Mouse (Mus musculus): ENCODE results near the gene Abcd3. TPM values are rescaled to one million over a fixed set of nuclear protein-coding genes. Genes with fewer than 3 reads are reported as not detected.

The Abcd3 gene
- total RNA-seq, 2 experiments from 2014 or later: 53.3 to 54.7 TPM

GRCm38 (mm10) chr3:121718679-121719078 lies 96.4 kb downstream of the Abcd3 start:
- no peak for DNase-seq (ENCODE audit: low spot score in 2 of 2)
- intact Hi-C loops (cut with DNase I): no loop called here

DNA sequence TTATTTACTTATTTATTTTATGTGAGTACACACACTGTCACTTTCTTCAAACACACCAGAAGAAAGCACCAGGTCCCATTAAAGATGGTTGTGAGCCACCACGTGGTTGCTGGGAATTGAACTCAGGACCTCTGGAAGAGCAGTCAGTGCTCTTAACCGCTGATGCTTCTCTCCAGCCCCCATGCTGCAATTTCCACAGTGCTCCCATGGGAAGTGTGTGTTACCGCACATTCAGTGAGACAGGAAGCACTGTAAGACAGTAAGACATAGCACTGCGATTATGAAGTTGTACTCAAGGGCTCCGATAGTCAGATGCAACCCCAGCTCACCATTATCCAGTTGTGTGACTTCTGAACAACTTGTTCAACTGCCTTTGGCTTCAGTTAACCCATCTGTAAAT lies 98.6 kb downstream of the Abcd3 start:
- intact Hi-C loops (cut with DNase I): no loop called here

DNA sequence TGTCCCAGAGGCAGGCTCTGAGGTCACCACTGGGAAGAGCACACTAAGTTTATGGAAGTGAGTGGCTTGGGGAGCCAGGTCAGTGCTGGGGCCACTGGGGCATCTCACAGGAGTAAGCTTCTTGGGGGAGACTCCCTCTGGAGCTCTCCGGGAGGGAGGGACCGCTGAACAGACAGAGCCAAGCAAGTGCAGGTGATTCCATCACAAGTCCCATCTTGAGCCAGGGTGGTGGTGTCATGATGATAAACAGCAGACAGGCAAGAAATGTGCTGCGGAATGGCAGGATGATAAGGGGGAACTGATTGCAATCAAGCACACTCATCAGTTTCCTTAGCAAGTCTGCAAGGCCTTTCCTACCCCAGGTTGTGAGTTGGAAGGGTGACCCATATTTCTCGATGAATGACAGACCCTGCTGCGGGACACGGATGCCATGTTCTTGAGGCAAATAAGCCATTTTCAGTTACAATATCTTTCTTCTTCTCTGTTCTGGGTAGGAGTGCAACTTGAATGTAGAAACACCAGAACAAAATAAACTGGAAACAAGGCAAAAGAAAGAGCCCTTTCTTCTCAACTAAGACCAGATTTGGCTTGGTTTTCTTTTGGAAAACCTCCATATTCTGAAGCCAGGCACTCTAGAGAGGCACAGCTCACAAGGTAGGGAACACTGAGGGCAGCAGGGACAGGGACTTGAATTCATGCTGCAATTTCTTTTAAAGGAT lies 99.2 kb downstream of the Abcd3 start:
- intact Hi-C loops (cut with DNase I): no loop called here
- peak in 1 of 2 experiments; percentile 53 for DNase-seq (ENCODE audit: low spot score in 2 of 2)

More for the DNA sequence above, 98.6 kb downstream of the Abcd3 start:
- no peak for DNase-seq (ENCODE audit: low spot score in 2 of 2)

- intact Hi-C loops (cut with DNase I): no loop called here
Observed at GRCm38 (mm10) chr3:121715336-121715735, 99.8 kb downstream of the Abcd3 start.

DNA sequence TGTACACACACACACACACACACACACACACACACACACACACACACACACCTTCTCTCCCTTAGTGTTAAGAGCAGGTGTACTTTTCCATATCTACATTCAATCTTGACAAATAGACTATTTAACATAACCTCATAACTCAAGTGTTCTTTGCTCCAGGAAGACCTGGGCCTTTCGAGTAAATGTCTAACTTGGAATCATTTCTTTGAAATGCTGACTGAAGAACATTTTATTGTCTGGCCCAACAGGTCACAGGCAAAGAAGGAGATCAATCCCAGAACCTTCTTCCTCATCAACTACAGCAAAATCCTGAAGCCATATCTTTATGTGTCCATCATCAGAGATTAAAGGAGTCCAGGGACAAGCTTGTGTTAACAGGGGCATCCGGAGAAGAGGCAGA lies 100.6 kb downstream of the Abcd3 start:
- intact Hi-C loops (cut with DNase I): no loop called here
- no peak for DNase-seq (ENCODE audit: low spot score in 2 of 2)

More at GRCm38 (mm10) chr3:121715336-121715735, 99.8 kb downstream of the Abcd3 start:
- no peak for DNase-seq (ENCODE audit: low spot score in 2 of 2)

DNA sequence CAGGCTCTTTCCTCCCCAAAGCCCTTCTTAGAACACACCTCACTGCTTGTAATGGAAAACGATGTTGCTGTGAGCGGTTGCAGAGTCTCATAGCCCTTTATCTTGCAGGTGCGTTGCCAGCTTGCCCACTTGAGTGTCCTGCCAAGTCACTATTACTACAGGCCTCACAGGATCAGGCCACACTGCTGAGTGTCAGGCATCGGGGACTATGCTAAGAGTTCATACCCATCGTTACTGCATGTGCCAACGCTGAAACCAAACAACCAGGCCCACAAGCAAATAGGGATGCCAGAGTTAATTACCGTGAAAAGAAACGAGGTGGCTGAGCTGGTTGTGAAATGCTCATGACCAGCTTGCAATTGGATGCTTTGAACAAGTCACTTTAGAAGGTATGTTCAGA lies 101.3 kb downstream of the Abcd3 start:
- intact Hi-C loops (cut with DNase I): no loop called here
- no peak for DNase-seq (ENCODE audit: low spot score in 2 of 2)

DNA sequence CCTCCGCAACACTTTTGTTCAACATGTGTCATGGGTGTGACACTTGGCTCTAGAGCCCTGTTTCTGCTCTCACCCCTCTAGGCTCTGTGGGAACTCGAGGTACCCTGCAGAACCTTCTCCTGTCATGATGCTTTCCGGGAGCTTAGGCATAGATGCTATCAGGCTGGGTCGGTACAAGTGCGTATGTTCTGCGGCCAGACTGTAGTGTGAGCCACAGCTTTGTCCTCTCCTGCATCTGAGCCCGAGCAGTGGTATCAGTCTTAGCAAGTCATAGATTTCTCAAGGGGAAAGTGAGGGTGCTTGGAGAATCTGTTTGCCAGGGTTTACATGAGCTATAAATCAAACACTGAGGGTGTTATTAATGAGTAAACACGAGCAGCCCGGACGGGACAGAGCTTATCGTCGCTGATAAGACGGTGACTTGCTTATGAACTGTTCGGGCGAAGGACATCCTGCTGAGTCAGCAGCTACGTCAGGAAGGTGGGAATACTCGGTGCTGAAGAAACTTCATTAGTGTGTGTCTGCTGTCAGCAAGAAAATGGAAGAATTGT lies 101.9 kb downstream of the Abcd3 start:
- intact Hi-C loops (cut with DNase I): no loop called here
- no peak for DNase-seq (ENCODE audit: low spot score in 2 of 2)

GRCm38 (mm10) chr3:121712222-121712621 lies 102.9 kb downstream of the Abcd3 start:
- intact Hi-C loops (cut with DNase I): no loop called here
- DNase-seq (ENCODE audit: low spot score in 2 of 2): no peak

DNA sequence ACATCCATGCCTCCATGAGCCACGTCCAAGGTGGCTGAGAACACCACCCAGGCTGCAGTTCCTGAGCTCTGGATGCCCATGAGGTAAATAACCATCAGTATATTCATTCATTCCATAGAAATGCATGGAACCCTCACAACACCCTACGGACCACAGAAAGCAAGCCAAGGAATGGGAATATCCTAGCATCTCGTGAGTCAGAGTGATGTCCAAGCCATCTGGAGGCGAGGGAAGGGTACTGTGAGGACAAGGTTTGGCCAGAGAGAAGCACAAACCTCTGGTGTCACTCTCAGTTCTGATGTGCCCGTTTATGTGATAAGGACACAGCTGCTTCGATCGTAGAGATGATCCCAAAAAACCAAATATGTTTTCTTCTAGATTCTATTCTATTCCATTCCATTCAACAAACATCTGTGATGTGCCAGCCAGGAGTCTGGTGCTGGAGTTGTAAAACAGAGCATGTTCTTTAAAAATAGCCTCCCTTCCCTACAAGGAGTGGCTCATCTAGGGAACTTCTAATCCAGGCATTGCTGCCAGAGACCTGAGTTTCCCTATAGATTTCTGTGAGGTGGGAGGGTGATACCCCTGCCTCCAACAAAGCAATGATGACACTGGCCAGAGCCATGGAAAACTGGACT lies 104.1 kb downstream of the Abcd3 start:
- intact Hi-C loops (cut with DNase I): no loop called here

More for the DNA sequence above, 104.1 kb downstream of the Abcd3 start:
- DNase-seq (ENCODE audit: low spot score in 2 of 2): peak in 1 of 2 experiments; percentile 57

Other genes starting within 250 kb of the Abcd3 start
- gene 4930432M17Rik, start 144.5 kb downstream of the Abcd3 start, total RNA-seq (2021): not detected
- gene F3, start 91.8 kb downstream of the Abcd3 start, total RNA-seq (2021): 10 to 100 TPM; 42.7 to 45.5 TPM
- 10 to 100 TPM; 23.9 to 26.9 TPM for gene Arhgap29, start 137.2 kb upstream of the Abcd3 start, total RNA-seq (2021)
- gene Abca4, start 229.1 kb upstream of the Abcd3 start, total RNA-seq (2021): 1 to 10 TPM; 2.8 to 3.4 TPM

All from left cerebral cortex, postnatal 25 days (tissue).